Comparison of ENCODE assay signal across 18 mouse cellular contexts in genomic region chr11:109413617-109414016, GRCm38 (mm10). TPM values are rescaled to one million over a fixed set of nuclear protein-coding genes. Genes with fewer than 3 reads are reported as not detected.
"Had no signal": no experiment of that assay in that cellular context is flagged by ENCODE, and none has a peak within 500 bp of the region (broad histone marks: within the 10 kb centered on the region; RNA-seq: fewer than 3 reads in every experiment).

9930022D16Rik (plus strand) TSS chr11:109413917.

- H3K4me1 ChIP-seq: limb, embryonic 15.5 days; midbrain, embryonic 12.5 days had no signal

- DNase-seq: kidney, adult 11 months; kidney, adult 9 months; kidney, postnatal 4 days; left cerebral cortex, postnatal 4 days; lung, embryonic 14.5 days; lung, postnatal 14 days; right cerebral cortex, adult 18-20 months; right cerebral cortex, postnatal 25 days; thymus, postnatal 4 days had no signal

- H3K27ac ChIP-seq: kidney, postnatal 0 days; limb, embryonic 15.5 days; liver, embryonic 14.5 days; midbrain, embryonic 12.5 days; stomach, postnatal 0 days had no signal

- H3K4me2 ChIP-seq: limb, embryonic 15.5 days; lung, embryonic 14.5 days; midbrain, embryonic 12.5 days had no signal

- H3K27me3 ChIP-seq: limb, embryonic 15.5 days; midbrain, embryonic 12.5 days had no signal

- H3K9me3 ChIP-seq: limb, embryonic 15.5 days; midbrain, embryonic 12.5 days had no signal

- H3K9ac ChIP-seq: limb, embryonic 15.5 days; liver, embryonic 14.5 days; lung, embryonic 14.5 days; midbrain, embryonic 12.5 days had no signal

- H3K36me3 ChIP-seq: limb, embryonic 15.5 days; midbrain, embryonic 12.5 days had no signal

- H3K4me3 ChIP-seq: limb, embryonic 15.5 days; midbrain, embryonic 12.5 days had no signal

RNA-seq across cellular contexts. Expression of gene 9930022D16Rik, which starts in this region (rescaled TPM):
- polyA plus RNA-seq: intestine, embryonic 14.5 days; limb, embryonic 15.5 days; liver, embryonic 14.5 days; lung, embryonic 14.5 days; midbrain, embryonic 12.5 days; midbrain, postnatal 0 days; neural tube, embryonic 14.5 days; small intestine, adult 2 months; stomach, postnatal 0 days had no signal
